Mouse (Mus musculus): ENCODE measurements at regions not wholly inside any gene's neighbourhood (a gene's known extent, or its start where the extent isn't known, plus 50 kb on each side); places are given as distances from the start of the nearest gene placed in this dataset.

DNA sequence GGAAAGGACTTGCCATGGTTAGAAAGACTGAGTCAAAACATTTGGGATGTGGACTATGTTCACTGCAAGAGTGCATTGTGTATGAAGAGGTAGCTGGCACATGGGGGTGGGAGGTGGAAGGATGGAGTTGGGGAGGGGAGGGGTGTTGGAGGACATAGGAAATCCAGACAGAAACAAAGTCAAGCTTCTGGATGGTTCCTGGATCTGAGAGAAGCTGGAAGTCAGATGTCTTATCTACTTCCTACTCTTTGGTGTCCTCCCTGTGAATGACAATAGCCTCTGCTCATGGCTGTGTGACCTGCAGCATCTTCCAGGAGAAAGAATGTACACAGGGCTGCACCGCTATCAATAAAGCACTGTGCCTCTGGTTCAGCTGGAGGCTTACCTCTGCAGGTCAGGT, 491.3 kb downstream of the Rnf144a start:
- no peak for ATAC-seq (ENCODE audit: low FRiP score, low TSS enrichment)
- Histone ChIP-seq H3K27ac (ENCODE audit: low read depth, low read length) (no peak overlapping the region), H3K9me3 (ENCODE audit: control insufficient read depth, low read length) (no peaks in the 10 kb centered on the region), H3K4me3 (ENCODE audit: low read length) (no peak overlapping the region), H3K4me1 (ENCODE audit: control insufficient read depth, insufficient read depth, low read length) (0 out of 2 replicates have a peak, but pooled peaks cover 3% of the 10 kb centered on the region), H3K9ac (ENCODE audit: low read depth, low read length) (no peak overlapping the region), H3K27me3 (ENCODE audit: control insufficient read depth, insufficient read depth, low read length) (no peaks in the 10 kb centered on the region), H3K36me3 (ENCODE audit: control insufficient read depth, insufficient read depth, low read length) (no peaks in the 10 kb centered on the region), H3K4me2 (replicated peaks; ENCODE audit: low read depth, low read length) (no peak overlapping the region)
- WGBS, result 91% methylated on average over 1 of the region's 1 CpGs

DNA sequence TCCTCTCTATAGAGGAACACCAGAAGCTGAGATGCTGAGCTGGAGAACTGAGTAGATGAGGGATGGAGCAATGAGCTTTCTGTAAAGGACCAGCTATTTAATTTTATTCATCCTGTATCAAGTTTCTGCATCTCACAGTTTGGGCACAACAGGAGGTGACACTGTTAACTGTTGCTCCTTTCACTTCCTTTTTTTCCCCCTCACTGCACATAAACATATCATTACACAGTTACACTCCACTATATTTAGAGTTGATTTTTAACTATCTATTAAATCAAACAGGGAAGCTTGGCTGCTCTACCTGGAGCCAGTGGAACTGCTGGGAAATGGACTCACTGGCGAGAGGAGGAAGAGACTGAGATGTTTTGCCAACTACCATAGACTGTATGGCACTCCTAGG, 509.4 kb downstream of the Rnf144a start:
- Histone ChIP-seq H3K27me3 (ENCODE audit: control insufficient read depth, insufficient read depth, low read length) (no peaks in the 10 kb centered on the region), H3K36me3 (ENCODE audit: control insufficient read depth, insufficient read depth, low read length) (no peaks in the 10 kb centered on the region), H3K4me3 (ENCODE audit: low read length) (no peak overlapping the region), H3K4me2 (replicated peaks; ENCODE audit: low read depth, low read length) (no peak overlapping the region), H3K9ac (ENCODE audit: low read depth, low read length) (no peak overlapping the region), H3K27ac (ENCODE audit: low read depth, low read length) (no peak overlapping the region), H3K4me1 (ENCODE audit: control insufficient read depth, insufficient read depth, low read length) (no peaks in the 10 kb centered on the region), H3K9me3 (ENCODE audit: control insufficient read depth, low read length) (0 out of 2 replicates have a peak, but pooled peaks cover 2% of the 10 kb centered on the region)
- ATAC-seq (ENCODE audit: low FRiP score, low TSS enrichment), result no peak
- WGBS, result 76% methylated on average over 1 of the region's 1 CpGs

DNA sequence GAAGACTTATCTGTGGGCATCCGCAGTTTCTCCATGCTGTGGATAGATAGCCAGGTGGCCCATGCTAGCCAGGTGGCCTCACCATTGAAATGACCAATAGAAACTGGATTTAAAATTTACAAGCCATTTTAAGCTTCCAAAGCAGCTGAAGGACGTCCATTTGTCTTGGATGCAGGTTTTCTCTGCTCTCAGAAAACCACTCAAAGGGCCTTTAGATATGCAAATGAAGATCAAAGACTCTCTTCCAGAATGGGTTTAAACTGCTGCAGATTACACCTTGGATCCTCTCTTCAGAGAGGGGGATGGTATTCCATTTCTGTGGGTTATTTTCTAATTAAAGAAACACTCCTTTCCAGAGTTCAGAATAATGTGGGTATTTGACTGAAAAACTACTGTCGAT, 518.5 kb downstream of the Rnf144a start:
- Histone ChIP-seq H3K4me3 (ENCODE audit: low read length) (no peak overlapping the region), H3K36me3 (ENCODE audit: control insufficient read depth, insufficient read depth, low read length) (no peaks in the 10 kb centered on the region), H3K27me3 (ENCODE audit: control insufficient read depth, insufficient read depth, low read length) (no peaks in the 10 kb centered on the region), H3K4me1 (ENCODE audit: control insufficient read depth, insufficient read depth, low read length) (no peaks in the 10 kb centered on the region), H3K9ac (ENCODE audit: low read depth, low read length) (no peak overlapping the region), H3K9me3 (ENCODE audit: control insufficient read depth, low read length) (no peaks in the 10 kb centered on the region), H3K27ac (ENCODE audit: low read depth, low read length) (no peak overlapping the region), H3K4me2 (replicated peaks; ENCODE audit: low read depth, low read length) (no peak overlapping the region)
- ATAC-seq (ENCODE audit: low FRiP score, low TSS enrichment), result no peak
- 57% methylated on average over 3 of the region's 3 CpGs for WGBS

DNA sequence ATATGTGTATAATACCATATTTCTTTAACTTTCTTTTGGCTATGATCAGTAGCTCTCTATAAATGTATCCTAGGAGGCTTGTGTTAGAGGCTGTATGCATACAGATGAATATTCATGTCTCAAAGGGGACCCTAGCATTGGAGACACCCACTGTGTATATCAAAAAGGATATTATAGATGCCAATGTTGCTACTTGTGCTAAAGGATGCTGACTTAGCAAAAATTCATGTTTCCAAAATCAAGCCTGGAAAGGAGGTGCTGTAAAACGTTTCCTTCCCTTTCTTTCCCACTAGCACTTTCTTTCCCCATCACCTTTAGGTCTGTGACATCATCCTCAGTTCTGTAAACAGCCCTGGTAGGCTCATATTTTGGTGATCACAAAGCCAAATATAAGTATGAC, 519.4 kb downstream of the Rnf144a start:
- H3K27me3 ChIP-seq (ENCODE audit: control insufficient read depth, insufficient read depth, low read length), result no peaks in the 10 kb centered on the region
- H3K4me1 ChIP-seq (ENCODE audit: control insufficient read depth, insufficient read depth, low read length), result no peaks in the 10 kb centered on the region
- H3K9me3 ChIP-seq (ENCODE audit: control insufficient read depth, low read length), result no peaks in the 10 kb centered on the region
- H3K9ac ChIP-seq (ENCODE audit: low read depth, low read length), result no peak overlapping the region
- no peak overlapping the region for H3K4me3 ChIP-seq (ENCODE audit: low read length)
- no peak overlapping the region for H3K27ac ChIP-seq (ENCODE audit: low read depth, low read length)
- WGBS, result 42% methylated on average over 1 of the region's 1 CpGs
- H3K4me2 ChIP-seq (replicated peaks; ENCODE audit: low read depth, low read length), result no peak overlapping the region
- ATAC-seq (ENCODE audit: low FRiP score, low TSS enrichment), result no peak
- no peaks in the 10 kb centered on the region for H3K36me3 ChIP-seq (ENCODE audit: control insufficient read depth, insufficient read depth, low read length)

DNA sequence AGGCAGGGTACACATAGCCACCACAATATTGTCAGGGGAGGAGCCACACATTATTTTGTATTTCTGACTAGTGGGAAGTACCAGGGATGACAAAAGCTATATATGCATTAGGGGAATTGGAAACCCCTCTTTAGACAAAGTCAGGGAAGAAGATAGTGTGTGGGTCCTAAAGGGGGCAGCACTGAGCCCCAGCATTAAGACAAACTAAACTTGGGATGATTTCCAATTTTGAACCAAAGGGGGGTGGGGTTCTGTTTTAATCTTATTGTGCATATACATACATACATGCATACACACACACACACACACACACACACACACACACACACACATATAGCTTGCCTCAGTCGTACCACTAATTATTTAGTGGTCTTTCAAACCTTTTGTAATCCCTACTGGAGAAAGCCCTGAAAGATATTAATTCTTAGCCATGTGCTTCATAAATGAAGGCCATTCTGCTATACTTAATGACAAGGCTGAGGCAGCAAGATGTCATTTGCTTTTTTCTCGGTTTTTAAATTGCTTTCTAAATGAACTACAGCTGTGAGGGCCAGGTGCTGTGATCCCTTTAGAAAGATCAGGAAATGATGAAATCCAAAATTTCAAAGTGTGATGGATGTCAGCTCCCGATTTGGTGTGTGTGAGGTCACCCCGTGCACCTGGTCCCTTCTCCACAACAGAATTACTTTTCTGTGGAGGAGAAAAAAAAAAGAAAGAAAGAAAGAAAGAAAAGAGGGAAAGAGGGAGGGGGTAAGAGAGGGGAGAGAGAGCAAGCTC, 523.5 kb downstream of the Rnf144a start:
- ATAC-seq (ENCODE audit: low FRiP score, low TSS enrichment), result no peak

DNA sequence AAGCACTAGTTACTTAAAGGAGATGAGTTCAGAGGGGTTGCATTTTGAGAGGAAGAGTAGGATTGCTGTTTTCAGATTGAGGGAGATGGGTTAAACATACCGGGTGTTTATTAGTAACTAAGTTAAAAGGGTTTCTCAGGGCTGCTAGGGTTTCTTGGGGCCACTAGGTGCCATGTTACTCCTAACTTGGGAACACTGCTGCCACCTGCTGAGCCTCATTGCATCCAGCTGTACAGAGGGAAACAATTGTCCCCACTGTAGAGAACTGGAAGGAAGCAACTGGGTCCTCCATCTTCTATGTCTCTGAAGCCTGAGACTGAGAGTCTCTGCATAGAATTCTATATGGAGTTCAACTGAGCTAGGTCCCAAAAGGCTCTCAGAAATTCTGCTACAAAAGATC, 524.3 kb downstream of the Rnf144a start:
- Histone ChIP-seq H3K27ac (ENCODE audit: low read depth, low read length) (no peak overlapping the region), H3K4me3 (ENCODE audit: low read length) (no peak overlapping the region), H3K4me2 (replicated peaks; ENCODE audit: low read depth, low read length) (no peak overlapping the region), H3K36me3 (ENCODE audit: control insufficient read depth, insufficient read depth, low read length) (no peaks in the 10 kb centered on the region), H3K9ac (ENCODE audit: low read depth, low read length) (no peak overlapping the region), H3K27me3 (ENCODE audit: control insufficient read depth, insufficient read depth, low read length) (no peaks in the 10 kb centered on the region), H3K4me1 (ENCODE audit: control insufficient read depth, insufficient read depth, low read length) (no peaks in the 10 kb centered on the region), H3K9me3 (ENCODE audit: control insufficient read depth, low read length) (no peaks in the 10 kb centered on the region)
- 68% methylated on average over 1 of the region's 1 CpGs for WGBS
- ATAC-seq (ENCODE audit: low FRiP score, low TSS enrichment), result no peak

More for the DNA sequence above, 523.5 kb downstream of the Rnf144a start:
- no peaks in the 10 kb centered on the region for H3K4me1 ChIP-seq (ENCODE audit: control insufficient read depth, insufficient read depth, low read length)
- H3K36me3 ChIP-seq (ENCODE audit: control insufficient read depth, insufficient read depth, low read length), result no peaks in the 10 kb centered on the region
- no peak overlapping the region for H3K27ac ChIP-seq (ENCODE audit: low read depth, low read length)
- H3K4me2 ChIP-seq (replicated peaks; ENCODE audit: low read depth, low read length), result no peak overlapping the region
- H3K9ac ChIP-seq (ENCODE audit: low read depth, low read length), result no peak overlapping the region
- H3K9me3 ChIP-seq (ENCODE audit: control insufficient read depth, low read length), result no peaks in the 10 kb centered on the region
- 67% methylated on average over 4 of the region's 4 CpGs for WGBS
- H3K4me3 ChIP-seq (ENCODE audit: low read length), result no peak overlapping the region
- no peaks in the 10 kb centered on the region for H3K27me3 ChIP-seq (ENCODE audit: control insufficient read depth, insufficient read depth, low read length)

DNA sequence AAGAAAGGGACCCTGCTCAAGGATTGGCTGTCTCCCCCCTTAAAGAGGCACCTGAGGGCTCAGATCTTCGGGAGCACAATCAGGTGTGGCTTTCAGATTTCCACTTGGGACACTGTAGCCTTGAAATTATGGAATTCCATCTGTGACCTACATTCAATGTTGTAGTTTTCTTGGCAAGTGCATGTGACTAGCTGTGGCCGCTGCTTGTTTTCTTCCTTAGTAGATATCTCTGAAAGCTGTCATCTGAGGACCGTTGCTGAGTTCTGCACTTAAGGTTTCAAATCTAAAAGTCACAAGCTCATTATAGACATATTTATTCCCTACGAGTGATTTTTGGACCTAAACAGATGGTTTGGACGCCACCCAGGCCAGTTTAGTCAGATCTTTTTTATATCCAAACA, 531.3 kb downstream of the Rnf144a start:
- no peaks in the 10 kb centered on the region for H3K9me3 ChIP-seq (ENCODE audit: control insufficient read depth, low read length)
- no peak overlapping the region for H3K4me2 ChIP-seq (replicated peaks; ENCODE audit: low read depth, low read length)
- no peak overlapping the region for H3K27ac ChIP-seq (ENCODE audit: low read depth, low read length)
- WGBS, result 83% methylated on average over 5 of the region's 5 CpGs
- ATAC-seq (ENCODE audit: low FRiP score, low TSS enrichment), result no peak
- no peaks in the 10 kb centered on the region for H3K36me3 ChIP-seq (ENCODE audit: control insufficient read depth, insufficient read depth, low read length)
- no peaks in the 10 kb centered on the region for H3K27me3 ChIP-seq (ENCODE audit: control insufficient read depth, insufficient read depth, low read length)
- H3K9ac ChIP-seq (ENCODE audit: low read depth, low read length), result no peak overlapping the region
- no peaks in the 10 kb centered on the region for H3K4me1 ChIP-seq (ENCODE audit: control insufficient read depth, insufficient read depth, low read length)
- no peak overlapping the region for H3K4me3 ChIP-seq (ENCODE audit: low read length)

DNA sequence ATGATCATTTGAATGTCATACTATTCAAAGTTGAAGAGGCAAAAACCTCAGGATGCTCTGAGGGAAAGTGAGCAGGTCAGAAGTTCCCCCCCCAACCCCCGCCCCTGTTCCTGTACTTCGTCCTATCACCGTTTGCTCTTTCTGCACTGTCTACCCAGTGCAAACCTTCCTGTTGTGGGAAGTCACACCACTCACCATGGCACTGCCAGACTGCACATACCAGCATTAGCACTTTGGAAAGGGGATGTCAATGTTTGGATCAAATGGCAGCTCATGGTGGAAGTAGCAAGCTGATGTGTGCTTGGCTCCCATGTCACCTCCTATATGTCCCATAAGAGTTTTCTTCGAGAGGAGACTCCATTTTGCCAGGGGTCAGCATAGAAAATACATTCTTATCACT, 543.2 kb downstream of the Rnf144a start:
- no peak overlapping the region for H3K4me2 ChIP-seq (replicated peaks; ENCODE audit: low read depth, low read length)
- H3K27ac ChIP-seq (ENCODE audit: low read depth, low read length), result no peak overlapping the region
- no peaks in the 10 kb centered on the region for H3K4me1 ChIP-seq (ENCODE audit: control insufficient read depth, insufficient read depth, low read length)
- ATAC-seq (ENCODE audit: low FRiP score, low TSS enrichment), result no peak
- H3K27me3 ChIP-seq (ENCODE audit: control insufficient read depth, insufficient read depth, low read length), result no peaks in the 10 kb centered on the region
- H3K9me3 ChIP-seq (ENCODE audit: control insufficient read depth, low read length), result no peaks in the 10 kb centered on the region
- H3K9ac ChIP-seq (ENCODE audit: low read depth, low read length), result no peak overlapping the region
- no peaks in the 10 kb centered on the region for H3K36me3 ChIP-seq (ENCODE audit: control insufficient read depth, insufficient read depth, low read length)
- 79% methylated on average over 4 of the region's 4 CpGs for WGBS
- no peak overlapping the region for H3K4me3 ChIP-seq (ENCODE audit: low read length)

DNA sequence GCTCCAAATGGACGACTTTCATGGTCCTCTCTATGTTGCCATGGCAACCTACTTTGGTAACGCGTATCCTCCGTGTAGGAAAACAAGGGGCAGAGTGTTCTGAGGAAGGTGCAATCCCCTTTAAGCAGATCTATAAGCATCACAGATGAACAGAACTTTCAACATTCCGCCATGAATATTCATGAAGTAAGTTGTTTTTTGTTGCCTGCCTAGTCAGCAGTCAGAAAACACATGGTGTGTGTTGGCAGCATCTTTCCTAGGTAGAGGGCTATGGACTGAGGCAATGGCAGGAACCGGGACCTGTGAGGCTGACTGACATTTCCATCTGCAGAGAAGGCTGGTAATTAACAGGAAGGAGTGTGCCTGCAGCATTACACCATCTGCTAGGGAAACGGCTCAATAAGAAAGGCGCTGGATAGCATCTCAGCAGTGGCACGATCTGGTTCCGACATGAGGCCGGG, 544.0 kb downstream of the Rnf144a start:
- Histone ChIP-seq H3K9ac (ENCODE audit: low read depth, low read length) (no peak overlapping the region), H3K27ac (ENCODE audit: low read depth, low read length) (no peak overlapping the region), H3K36me3 (ENCODE audit: control insufficient read depth, insufficient read depth, low read length) (no peaks in the 10 kb centered on the region), H3K9me3 (ENCODE audit: control insufficient read depth, low read length) (no peaks in the 10 kb centered on the region), H3K27me3 (ENCODE audit: control insufficient read depth, insufficient read depth, low read length) (no peaks in the 10 kb centered on the region), H3K4me2 (replicated peaks; ENCODE audit: low read depth, low read length) (no peak overlapping the region), H3K4me3 (ENCODE audit: low read length) (no peak overlapping the region), H3K4me1 (ENCODE audit: control insufficient read depth, insufficient read depth, low read length) (no peaks in the 10 kb centered on the region)
- no peak for ATAC-seq (ENCODE audit: low FRiP score, low TSS enrichment)
- WGBS, result 59% methylated on average over 11 of the region's 11 CpGs
